ENCODE assay signal across 9 mouse cellular contexts in the genomic region with DNA sequence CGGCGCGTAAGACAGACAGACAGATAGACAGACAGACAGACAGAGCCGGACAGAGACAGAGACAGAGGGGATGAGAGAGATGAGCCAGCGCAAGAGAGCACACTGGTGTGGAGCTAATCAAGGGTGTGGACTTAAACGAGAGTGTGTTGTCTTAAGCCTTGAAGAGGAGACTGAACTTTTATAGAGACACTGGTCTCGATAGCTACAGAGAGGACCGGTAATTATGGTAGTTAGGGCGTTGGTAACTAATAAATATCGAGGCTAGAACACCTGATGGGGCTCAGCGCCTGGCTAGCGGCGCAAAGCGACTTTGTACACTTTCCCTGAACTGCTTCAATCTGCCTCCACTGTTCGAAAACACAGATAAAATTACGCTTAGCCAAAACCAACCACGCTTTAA. TPM values are rescaled to one million over a fixed set of nuclear protein-coding genes. Genes with fewer than 3 reads are reported as not detected.
DNase-seq lines count a peak whose midpoint lies in the region; ATAC-seq and TF ChIP-seq lines count a peak whose summit lies in the region.
"Had no signal": no experiment of that assay in that cellular context is flagged by ENCODE, and none has a peak within 500 bp of the region (broad histone marks: within the 10 kb centered on the region; RNA-seq: fewer than 3 reads in every experiment).

No protein-coding gene starts in this region.

- peak; percentile 50 for DNase-seq in embryo, embryonic 10.5 days (ENCODE audit: low spot score)
- no peak for DNase-seq in embryo, embryonic 11 days
- no peak for DNase-seq in kidney, postnatal 14 days
- peak; percentile 8 for DNase-seq in R1 (ENCODE audit: low read depth, low spot score)
- DNase-seq in limb, embryonic 14.5 days (ENCODE audit: low spot score) = no peak
- DNase-seq in layer of hippocampus, postnatal 25 days (ENCODE audit: extremely low spot score in 1 of 2, low spot score in 1 of 2) = no peak
- no peak for DNase-seq in urinary bladder, postnatal 25 days (ENCODE audit: low spot score)
- DNase-seq: gastrocnemius, postnatal 10 days had no signal

- no peaks in the 10 kb centered on the region for H3K36me3 ChIP-seq in kidney, embryonic 14.5 days (ENCODE audit: control insufficient read depth, insufficient read depth, low read length)
- no peaks in the 10 kb centered on the region for H3K36me3 ChIP-seq in limb, embryonic 14.5 days (ENCODE audit: control insufficient read depth, insufficient read depth, low read length)

- no peak overlapping the region for H3K27ac ChIP-seq in kidney, embryonic 14.5 days (ENCODE audit: low read depth, low read length)
- H3K27ac ChIP-seq in limb, embryonic 14.5 days (replicated peaks; ENCODE audit: low read depth, low read length) = no peak overlapping the region

- H3K27me3 ChIP-seq in kidney, embryonic 14.5 days (ENCODE audit: control insufficient read depth, insufficient read depth, low read length) = peaks cover 95% of the 10 kb centered on the region
- H3K27me3 ChIP-seq in limb, embryonic 14.5 days (ENCODE audit: control insufficient read depth, insufficient read depth, low read length) = peaks cover 89% of the 10 kb centered on the region

- WGBS in kidney, embryonic 14.5 days = 3% methylated on average over 17 of the region's 17 CpGs
- 5% methylated on average over 17 of the region's 17 CpGs for WGBS in limb, embryonic 14.5 days

- no peaks in the 10 kb centered on the region for H3K9me3 ChIP-seq in kidney, embryonic 14.5 days (ENCODE audit: control insufficient read depth, low read length)
- no peaks in the 10 kb centered on the region for H3K9me3 ChIP-seq in limb, embryonic 14.5 days (ENCODE audit: control insufficient read depth, low read length)

- TF ChIP-seq POLR2A in limb, embryonic 14.5 days (IDR thresholded peaks at IDR 0.05; ENCODE audit: borderline replicate concordance, extremely low read depth, insufficient read depth, insufficient read length) = no peak

- H3K9ac ChIP-seq in kidney, embryonic 14.5 days (ENCODE audit: low read depth, low read length) = no peak overlapping the region
- H3K9ac ChIP-seq in limb, embryonic 14.5 days (ENCODE audit: low read depth, low read length, severe bottlenecking) = no peak overlapping the region

- peak overlapping the region; percentile 43 for H3K4me3 ChIP-seq in kidney, embryonic 14.5 days (ENCODE audit: low read length)
- peak overlapping the region; percentile 11 for H3K4me3 ChIP-seq in limb, embryonic 14.5 days (replicated peaks; ENCODE audit: low read length)

- H3K4me2 ChIP-seq in kidney, embryonic 14.5 days (replicated peaks; ENCODE audit: low read depth, low read length) = 0 out of 2 replicates have a peak overlapping the region, but pooled peaks have one; percentile 11
- H3K4me2 ChIP-seq in limb, embryonic 14.5 days (replicated peaks; ENCODE audit: low read depth, low read length, severe bottlenecking) = no peak overlapping the region

- peaks cover 3% of the 10 kb centered on the region; the same call in 1 of the 2 replicates for H3K4me1 ChIP-seq in kidney, embryonic 14.5 days (ENCODE audit: control insufficient read depth, insufficient read depth, low read length)
- peaks cover 12% of the 10 kb centered on the region; the same call in 1 of the 2 replicates for H3K4me1 ChIP-seq in limb, embryonic 14.5 days (ENCODE audit: control insufficient read depth, insufficient read depth, low read length)

- no peak for ATAC-seq in kidney, embryonic 14.5 days (ENCODE audit: low FRiP score, low TSS enrichment)
- no peak for ATAC-seq in limb, embryonic 14.5 days (ENCODE audit: low FRiP score, low read depth)

RNA-seq across cellular contexts. Expression of a gene that starts 2.0 kb away (rescaled TPM):
- 12.5 and 20.0 TPM in 2 replicates for polyA plus RNA-seq in kidney, embryonic 14.5 days (2014; fragmentation: Nextera tagmentation; extraction: Ambion mirVana)
- 6.3 and 6.4 TPM in 2 replicates for polyA plus RNA-seq in limb, embryonic 14.5 days (2012; rRNA removed)
- 10.0 and 12.3 TPM in 2 replicates for polyA plus RNA-seq in limb, embryonic 14.5 days (2014; fragmentation: Nextera tagmentation; extraction: Ambion mirVana)
- 10 to 100 TPM; 25.0 to 34.5 TPM for total RNA-seq in layer of hippocampus, postnatal 25 days (2021)

Comparison
In these comparisons a context has a peak if more than half of its experiments do, and no peak if none do; other contexts are left out.
1. DNase-seq: peak in embryo, embryonic 10.5 days (single experiment) and R1 (single experiment); none in embryo, embryonic 11 days (single experiment), kidney, postnatal 14 days (single experiment), limb, embryonic 14.5 days (single experiment), layer of hippocampus, postnatal 25 days (0 of 2) and urinary bladder, postnatal 25 days (single experiment).